Mouse (Mus musculus) brain, embryonic 14.5 days (tissue): Measurements from ENCODE around the gene Rnf208.

Experiments
- CTCF ChIP-seq: fragments of 200-500 bp; IDR thresholded peaks from 2 replicates; pipeline ENCODE4 v1.5.1; 2012; ENCODE audit warnings: inconsistent platforms, mild to moderate bottlenecking, moderate library complexity, borderline replicate concordance; ENCODE audit not compliant: insufficient read depth, insufficient read length; ENCODE audit errors: extremely low read depth
- POLR2A ChIP-seq: fragments of 200-500 bp; IDR thresholded peaks from 2 replicates; pipeline ENCODE4 v1.6.1; 2012; ENCODE audit warnings: mild to moderate bottlenecking, inconsistent platforms, borderline replicate concordance; ENCODE audit not compliant: poor library complexity, insufficient read depth, insufficient read length, severe bottlenecking; ENCODE audit errors: extremely low read depth

DNA sequence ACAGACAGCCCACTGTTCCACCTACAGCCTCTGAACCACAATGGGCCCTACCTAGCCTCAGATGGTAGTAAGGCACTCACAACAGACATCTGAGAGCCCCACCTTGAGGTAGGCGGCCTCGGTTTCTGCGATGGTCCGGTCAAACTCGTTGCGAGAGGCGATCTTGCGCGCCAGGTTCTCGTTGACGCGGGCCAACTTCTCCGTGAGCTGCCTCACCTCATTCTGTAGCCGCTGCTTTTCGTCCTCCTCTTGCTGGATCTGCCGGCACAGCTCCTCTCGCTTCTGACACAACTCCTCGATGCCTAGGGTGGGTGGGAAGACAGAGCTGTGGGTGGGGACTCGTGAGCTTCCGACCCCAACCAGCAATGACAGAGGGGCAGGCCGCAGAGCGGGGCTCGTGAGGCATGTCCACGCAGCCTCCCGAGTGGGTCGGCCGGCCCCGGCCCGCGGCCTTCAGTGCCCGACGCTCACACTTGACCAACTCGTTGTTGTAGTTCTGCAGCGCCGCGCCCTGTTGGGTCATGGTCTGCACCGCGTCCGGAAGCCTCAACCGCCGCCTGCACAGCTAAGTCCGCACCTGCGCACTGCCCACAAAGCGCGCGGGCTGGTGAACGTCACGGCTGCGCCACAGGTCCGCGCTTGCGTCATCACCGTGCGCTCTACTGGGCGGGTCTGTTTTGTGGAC lies 29.9 kb downstream of the Rnf208 start, which contains the start of the genes Ssna1 and Anapc2:
- TF ChIP-seq CTCF (peak; percentile 11; the same call in 1 of the 2 replicates), POLR2A (peak; percentile 74; the same call in 1 of the 2 replicates)
